Mouse (Mus musculus) adrenal gland, postnatal 0 days (tissue): ENCODE results near the gene Pde2a. TPM values are rescaled to one million over a fixed set of nuclear protein-coding genes. Genes with fewer than 3 reads are reported as not detected.

Experiments used
- microRNA-seq: library from miRNA; unstranded; fragments of <30 nt; microRNA quantifications from one replicate; pipeline ENCODE4, GENCODE M21; 2016; ENCODE audit warnings: borderline replicate concordance; ENCODE audit not compliant: insufficient number of aligned reads
- polyA plus RNA-seq: library from polyadenylated mRNA; unstranded; fragments of >200 nt; fragmentation: Nextera tagmentation; extraction: Ambion mirVana; gene quantifications from 2 replicates; pipeline ENCODE4 v1.2.1, GENCODE M21; 2015

Pde2a gene
- polyA plus RNA-seq, result 26.4 and 43.1 TPM in 2 replicates

DNA sequence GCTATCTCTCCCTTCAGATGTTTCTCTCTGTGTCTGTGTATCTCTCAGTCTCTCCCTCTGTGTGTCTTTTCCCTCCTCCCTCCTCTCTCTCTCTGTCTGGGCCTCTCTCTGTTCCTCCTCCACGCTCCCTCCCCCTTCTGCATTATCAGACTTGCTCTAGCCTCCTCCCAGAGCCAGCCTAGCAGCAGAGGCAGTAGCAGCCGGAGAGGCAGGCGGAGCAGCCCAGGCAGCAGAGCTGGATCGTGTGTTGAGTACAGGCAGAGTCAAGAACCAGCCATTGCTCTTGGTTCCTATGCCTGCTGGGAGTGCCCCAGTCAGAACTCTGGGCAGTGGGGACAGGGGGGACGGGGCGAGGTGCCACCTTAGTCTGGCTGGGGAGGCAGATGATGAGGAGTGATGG, at the start of gene Pde2a:
TSS of gene Pde2a (plus strand) at position 163 of the 400 bp plus-strand sequence.

DNA sequence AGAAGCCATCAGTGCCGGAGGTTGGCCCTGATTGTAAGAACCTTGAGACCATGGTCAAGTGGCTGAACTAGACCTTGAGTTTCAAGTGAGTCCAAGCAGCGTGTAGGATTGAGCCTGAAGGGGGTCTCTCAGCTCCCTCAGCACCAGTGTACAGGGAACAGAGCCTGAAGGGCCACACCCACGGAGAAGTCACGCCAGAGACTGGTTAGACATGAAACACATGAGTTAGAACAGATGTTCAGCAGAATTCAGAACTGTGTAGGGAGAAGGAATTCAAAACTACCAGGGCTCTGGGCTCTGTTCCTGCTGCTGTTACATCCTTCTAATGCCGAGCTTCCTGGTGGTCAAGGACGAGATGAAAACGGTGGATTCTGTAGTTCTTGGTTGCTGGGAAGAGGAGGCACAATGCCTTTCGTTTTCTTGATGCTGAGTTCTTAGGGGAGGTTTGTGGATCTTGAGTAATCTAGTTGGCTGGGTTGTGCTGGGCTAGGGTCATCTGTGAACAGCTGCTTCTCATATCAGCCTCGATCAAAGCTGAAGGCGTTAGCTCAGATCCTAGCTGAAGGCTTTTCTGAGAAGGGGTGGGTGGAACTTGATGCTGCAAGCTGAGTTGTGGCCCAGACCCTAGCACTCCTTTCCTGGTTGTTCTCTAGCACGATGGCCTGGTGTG, 11.1 kb upstream of the Pde2a start, which contains the start of gene Gm45837:
TSS of gene Gm45837 (plus strand) at position 620 of the 670 bp plus-strand sequence.

Small RNA genes within 50 kb of the gene (microRNA-seq; reads per million reads assigned to microRNA genes)
- gene Mir139, result 14,815 reads per million, percentile 95 among the genes with 10 or more reads in this experiment

Other genes starting within 250 kb of the Pde2a start
- 13.7 and 15.9 TPM in 2 replicates for gene Atg16l2, start 119.4 kb upstream of the Pde2a start, polyA plus RNA-seq
- gene Stard10, start 104.6 kb upstream of the Pde2a start, polyA plus RNA-seq, result 29.9 and 37.0 TPM in 2 replicates
- 49.2 and 88.2 TPM in 2 replicates for gene Arap1, start 73.6 kb upstream of the Pde2a start, polyA plus RNA-seq
- 1.8 TPM in 1 of 2 replicates, not detected in the other for gene Gm45837, start 10.8 kb upstream of the Pde2a start, polyA plus RNA-seq
- gene Art2b, start 163.9 kb downstream of the Pde2a start, polyA plus RNA-seq, result not detected in 2 replicates
- gene Clpb, start 241.9 kb downstream of the Pde2a start, polyA plus RNA-seq, result 29.5 and 46.7 TPM in 2 replicates